Mouse (Mus musculus): ENCODE results near the gene Actl11.

Actl11 gene

DNA sequence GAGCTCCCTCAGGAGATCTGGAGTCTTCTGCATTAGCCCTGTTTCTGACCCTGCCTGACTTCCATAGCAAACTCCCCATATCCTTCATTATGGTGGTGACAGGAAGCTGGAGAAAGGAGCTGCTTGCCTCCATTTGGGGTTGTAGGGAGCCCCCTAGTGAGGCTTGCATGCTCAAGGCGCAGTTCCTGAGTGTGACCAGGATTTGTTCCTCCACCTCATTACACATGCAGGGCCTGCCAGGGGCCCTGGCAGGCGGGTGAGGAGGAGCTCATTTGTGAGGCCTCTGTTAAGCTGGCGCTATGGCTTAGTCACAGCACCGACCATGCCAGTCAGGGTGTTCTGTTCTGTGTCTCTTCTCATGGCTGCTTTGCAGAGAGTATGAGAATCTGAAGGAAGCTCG lies 33.6 kb downstream of the Actl11 start:
- in situ Hi-C loops (cut with MseI, MboI) = no loop called here

DNA sequence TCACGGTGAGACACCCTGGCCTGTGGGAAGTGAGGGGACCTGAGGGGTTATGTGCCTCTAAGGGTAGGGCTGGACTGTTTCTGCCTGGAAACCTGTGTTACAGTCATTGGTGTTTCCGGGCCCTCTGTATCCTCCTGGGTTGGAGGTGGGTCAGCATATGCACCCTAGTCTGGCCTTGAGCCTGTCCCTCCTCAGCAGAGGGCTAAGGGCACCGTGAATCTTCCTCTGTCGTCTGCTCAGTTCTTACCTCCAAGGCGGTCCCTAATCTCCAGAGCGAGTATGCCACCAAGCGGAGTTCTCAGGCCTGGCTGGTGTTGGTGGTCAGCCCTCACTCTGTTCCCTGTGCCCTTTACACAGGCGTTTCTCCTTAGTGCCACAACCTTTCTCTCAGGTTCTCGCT lies 34.6 kb downstream of the Actl11 start:
- in situ Hi-C loops (cut with MseI, MboI) = no loop called here

DNA sequence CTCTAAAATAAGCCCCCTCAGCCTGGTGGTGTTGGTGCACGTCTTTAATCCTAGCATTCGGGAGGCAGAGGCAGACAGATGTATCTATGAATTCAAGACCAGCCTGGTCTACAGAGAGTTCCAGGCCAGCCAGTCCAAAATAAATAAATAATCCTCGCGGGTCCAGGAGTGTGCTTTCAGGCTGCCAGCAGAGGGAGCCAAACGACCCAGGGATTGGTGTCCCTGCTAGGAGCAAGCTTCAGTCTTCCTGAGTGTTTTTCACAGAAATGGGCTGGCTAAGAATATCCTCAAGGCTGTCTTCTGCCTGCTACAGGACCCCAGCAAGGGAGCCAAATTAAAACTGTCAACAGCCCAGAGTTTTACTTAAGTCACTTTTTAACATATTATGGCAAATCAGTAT lies 35.4 kb downstream of the Actl11 start:
- in situ Hi-C loops (cut with MseI, MboI) = no loop called here

DNA sequence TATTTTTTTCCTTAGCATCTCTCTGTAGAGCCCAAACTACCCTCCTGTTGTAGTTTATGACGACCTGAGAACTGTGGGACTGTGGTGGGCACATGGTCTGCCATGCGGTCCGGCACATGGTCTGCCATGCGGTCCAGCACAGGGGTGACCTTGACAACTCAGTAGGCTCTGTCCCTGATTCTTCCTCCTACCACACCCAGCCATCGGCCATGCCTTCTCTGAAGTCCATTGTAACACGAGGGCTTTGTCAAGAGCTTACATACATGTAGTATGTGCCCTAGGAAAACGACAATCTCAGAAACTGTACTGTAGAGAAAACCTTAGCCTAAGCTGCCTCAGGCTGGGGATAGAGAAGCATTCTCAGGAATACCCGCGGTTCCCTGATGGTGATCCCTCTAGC lies 36.4 kb downstream of the Actl11 start:
- in situ Hi-C loops (cut with MseI, MboI) = no loop called here

DNA sequence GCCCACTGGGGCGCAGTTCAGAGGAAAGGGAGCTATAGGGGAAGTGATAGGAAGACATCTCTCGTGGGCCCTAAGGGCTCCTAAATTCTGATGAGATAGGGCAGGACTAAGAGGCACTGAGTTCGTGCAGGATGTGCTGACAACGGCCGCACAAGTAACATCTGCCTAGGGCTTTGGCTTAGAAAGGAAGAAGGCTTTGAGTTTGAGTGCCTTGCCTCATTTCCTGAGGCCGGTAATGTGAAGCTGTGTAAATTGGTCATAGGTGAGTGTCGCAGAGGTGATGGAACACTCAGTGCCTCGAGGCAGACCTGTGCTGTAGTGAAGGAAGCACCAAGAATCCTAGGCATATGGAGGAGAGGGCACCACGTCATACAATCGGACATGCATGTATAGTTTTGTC lies 38.4 kb downstream of the Actl11 start:
- in situ Hi-C loops (cut with MseI, MboI) = no loop called here

DNA sequence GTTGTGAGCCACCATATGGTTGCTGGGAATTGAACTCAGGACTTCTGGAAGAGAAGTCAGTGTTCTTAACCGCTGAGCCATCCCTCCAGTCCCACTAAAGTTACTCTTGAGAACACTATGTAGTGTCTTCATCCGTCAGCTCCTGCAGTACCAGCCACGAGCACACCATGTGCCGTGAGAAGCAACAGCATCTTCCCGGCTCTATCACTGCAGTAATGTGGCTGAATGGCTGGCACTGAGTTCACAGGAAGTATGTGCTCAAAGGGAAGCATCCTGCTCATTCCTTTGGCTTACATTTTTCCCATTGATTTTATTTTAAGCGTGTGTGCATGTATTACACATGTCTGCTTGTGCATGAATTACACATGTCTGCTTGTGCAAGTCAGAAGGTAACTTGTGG lies 39.2 kb downstream of the Actl11 start:
- in situ Hi-C loops (cut with MseI, MboI) = no loop called here

DNA sequence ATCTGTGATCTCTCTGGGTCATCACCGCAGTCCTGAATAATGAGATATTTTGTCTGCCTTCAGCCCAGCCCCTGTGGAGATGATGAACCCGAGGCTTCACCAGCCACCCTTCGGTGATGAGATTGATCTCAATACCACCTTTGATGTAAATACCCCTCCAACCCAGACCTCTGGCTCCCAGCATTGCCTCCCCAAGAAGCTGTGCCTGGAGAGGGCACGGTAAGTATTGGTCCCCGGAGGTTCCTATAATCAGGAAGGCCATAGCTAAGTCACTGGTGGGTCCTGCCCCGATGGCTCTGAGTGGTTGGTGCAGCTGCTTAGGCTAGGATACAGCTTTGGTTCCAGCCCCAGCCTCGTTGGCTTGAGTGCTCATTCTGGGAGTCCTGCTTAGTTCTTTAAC lies 40.3 kb downstream of the Actl11 start:
- in situ Hi-C loops (cut with MseI, MboI) = no loop called here

DNA sequence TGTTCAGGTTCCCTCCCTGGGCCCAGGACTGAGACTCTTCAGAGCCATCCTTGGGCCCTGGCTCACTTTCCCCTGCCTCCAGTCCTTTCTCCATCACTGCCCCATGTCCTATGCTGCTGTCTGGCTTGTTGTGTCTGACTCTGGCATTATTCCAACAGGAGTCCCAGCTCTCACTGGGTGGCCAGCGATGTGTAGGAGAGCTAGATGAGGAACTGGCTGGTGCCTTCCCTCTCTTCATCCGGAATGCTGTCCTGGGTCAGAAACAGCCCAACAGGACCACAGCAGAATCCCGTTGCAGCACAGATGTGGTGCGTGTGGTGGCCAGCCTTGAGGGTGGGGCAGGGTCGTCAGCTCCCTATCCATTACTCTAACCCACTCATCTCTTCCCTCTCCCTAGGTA lies 42.0 kb downstream of the Actl11 start:
- in situ Hi-C loops (cut with MseI, MboI) = no loop called here

DNA sequence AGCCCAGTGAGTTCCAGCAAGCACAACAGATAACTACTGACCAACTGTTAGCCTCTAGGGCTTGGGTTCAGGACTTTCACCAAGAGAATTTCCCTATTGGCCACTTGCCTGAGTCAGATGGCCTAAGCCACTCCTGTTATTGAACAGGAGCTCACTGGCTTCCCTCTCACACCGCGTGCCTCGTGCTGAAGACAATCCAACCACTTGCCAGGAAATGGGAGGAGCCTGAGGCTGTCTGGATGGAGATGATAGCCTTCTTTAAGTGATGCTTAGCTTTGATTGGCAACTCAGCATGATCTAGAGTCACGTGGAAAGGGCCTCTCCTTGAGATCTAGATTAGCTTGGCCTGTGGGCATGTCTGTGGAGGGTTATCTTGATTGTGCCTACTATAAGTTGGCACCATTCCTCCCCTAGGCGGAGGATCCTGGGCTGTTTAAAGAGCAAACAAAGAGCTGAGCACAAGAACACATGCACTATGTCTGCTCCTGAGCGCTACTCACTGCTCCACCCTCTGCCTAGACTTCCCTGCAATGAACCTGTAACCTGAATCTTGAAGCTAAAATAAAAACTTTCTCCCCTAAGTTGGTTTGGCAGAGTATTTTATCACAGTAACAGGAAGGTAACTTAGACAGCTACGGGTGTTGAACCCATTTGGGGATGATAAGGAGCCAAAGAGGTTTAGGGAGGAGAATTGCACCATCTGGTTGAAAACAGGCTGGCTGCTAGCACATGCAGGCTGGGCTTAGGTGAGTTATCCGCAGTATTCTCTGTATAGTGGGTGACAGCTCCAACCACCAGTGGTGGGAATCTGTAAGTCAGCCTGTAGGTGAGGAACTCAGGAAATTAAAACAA lies 43.6 kb downstream of the Actl11 start:
- in situ Hi-C loops (cut with MseI, MboI) = no loop called here

DNA sequence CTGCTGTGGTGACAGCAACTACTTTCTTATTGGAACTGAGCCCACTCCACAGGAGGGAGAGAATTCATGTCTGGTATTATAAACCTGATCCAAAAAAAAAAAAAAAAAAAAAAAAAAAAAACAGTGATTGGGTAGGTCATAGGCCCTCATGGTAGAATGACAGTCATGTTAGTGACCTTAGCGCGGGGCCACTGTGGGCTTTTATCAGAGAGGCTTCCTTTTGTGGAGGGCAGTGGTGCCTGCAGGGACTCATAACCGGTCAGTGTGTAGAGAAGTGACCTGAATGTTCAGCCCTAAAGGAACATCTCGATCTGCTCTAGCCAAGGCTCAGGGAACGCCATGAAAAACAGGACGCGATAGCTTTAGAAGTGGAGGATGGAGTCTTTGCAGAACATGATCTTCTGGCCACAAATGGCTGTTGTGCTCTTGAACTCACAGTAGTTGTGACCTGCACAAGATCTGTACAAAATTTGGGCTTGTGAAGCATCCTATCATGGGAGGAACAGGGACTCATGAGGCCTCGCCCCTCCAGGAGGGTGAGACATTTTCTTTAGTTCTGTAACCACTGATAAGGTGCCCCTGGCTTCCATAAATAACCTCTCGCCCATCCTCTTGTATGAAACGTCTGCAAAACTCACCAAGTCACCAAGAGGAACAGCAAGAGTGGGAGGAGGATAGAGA lies 46.4 kb downstream of the Actl11 start:
- in situ Hi-C loops (cut with MseI, MboI) = no loop called here

DNA sequence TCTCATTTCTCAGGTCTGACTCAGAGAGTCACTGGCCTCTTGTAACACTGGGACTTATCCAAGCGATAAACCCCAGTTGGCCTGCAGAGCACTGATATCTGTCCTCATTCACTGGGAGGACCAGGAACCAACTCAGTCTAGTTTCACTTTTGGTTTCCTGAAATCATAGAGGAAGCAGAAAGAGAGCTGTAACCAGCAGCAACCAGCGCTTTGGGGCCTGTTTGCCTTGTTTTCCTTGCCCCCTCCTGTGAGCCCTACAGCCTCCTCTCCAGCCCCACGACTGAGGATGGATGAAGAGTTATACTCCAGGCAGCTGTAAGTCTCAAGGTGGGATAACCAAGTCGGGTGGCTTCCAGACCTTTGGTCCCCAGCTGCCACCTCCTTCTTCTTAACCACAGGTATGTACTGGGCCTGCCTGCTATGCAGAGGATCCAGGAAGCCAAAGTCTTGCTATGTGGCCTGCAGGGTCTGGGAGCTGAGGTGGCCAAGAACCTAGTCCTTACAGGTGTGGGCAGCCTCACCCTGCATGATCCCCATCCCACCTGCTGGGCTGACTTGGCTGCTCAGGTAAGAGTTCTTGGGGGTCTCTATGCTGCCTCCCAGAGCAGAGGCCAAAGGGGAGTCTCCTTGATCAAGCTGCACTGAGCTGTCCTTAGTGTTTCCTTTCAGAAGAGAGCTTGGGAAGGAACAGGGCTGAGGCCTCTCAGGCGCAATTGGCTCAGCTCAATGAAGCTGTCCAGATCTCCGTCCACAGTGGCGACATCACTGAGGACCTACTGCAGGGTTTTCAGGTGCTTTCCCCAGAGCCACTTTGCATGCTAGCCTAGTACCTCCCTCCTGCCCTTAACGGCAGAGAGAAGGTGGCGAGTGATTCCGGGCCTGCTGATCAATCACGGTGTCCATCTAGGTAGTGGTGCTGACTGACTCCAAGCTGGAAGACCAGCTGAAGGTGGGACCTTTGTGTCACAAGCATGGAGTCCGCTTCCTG lies 47.4 kb downstream of the Actl11 start, which contains the start of gene Uba7:
Gene Uba7, plus strand, starts transcription at position 107 of the 988 bp plus-strand sequence.
- in situ Hi-C loops (cut with MseI, MboI) = no loop called here

DNA sequence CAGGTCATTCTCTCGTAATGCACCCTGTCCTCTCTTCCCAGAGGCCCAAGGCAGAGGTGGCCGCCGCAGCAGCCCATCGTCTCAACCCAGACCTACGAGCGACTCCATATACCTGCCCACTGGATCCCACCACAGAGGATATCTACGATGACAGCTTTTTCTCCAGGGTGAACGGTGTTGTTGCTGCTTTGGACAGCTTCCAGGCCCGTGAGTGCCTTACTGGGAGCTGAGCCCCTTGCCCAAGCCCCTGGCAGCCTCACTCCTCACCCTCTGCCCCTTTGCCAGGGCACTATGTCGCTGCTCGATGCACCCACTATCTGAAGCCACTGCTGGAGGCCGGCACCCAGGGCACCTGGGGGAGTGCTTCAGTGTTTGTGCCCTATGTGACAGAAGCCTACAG lies 50.5 kb downstream of the Actl11 start:
- in situ Hi-C loops (cut with MseI, MboI) = no loop called here
